Mouse (Mus musculus): ENCODE data around the gene Try10. TPM values are rescaled to one million over a fixed set of nuclear protein-coding genes. Genes with fewer than 3 reads are reported as not detected.
"Not testable (repeated sequence)": the region's sequence is repeated elsewhere in the genome, so short reads cannot be mapped to it uniquely, and the experiment has no call there.

Try10 gene
- 1.2 TPM in 1 of 2 replicates, not detected in the other for polyA plus RNA-seq (2015; fragmentation: Nextera tagmentation; extraction: Ambion mirVana)

- no peak within 1 kb of the TSS for H3K4me3 ChIP-seq
- no peaks in the 10 kb centered on the region for H3K4me1 ChIP-seq
- H3K9ac ChIP-seq: no peak within 1 kb of the TSS
- H3K36me3 ChIP-seq: no peaks in the 10 kb centered on the region
- WGBS: 62% methylated on average over 2 of the region's 2 CpGs
- H3K27ac ChIP-seq: no peak within 1 kb of the TSS
- H3K27me3 ChIP-seq: no peaks in the 10 kb centered on the region
- H3K4me2 ChIP-seq: no peak within 1 kb of the TSS
- H3K9me3 ChIP-seq: no peaks in the 10 kb centered on the region
- ATAC-seq (ENCODE audit: borderline replicate concordance, extremely low read depth, low FRiP score, low TSS enrichment): no peak
These were observed at the start of gene Try10 for GRCm38 (mm10) chr6:41353932-41354331. Gene Try10 (plus strand): TSS chr6:41354105.

- not testable (repeated sequence) for H3K4me1 ChIP-seq; H3K4me3 ChIP-seq; ATAC-seq (ENCODE audit: borderline replicate concordance, extremely low read depth, low FRiP score, low TSS enrichment); H3K9me3 ChIP-seq; H3K9ac ChIP-seq; H3K36me3 ChIP-seq; H3K27me3 ChIP-seq; H3K4me2 ChIP-seq; H3K27ac ChIP-seq
- WGBS: 68% methylated on average over 3 of the region's 3 CpGs
These were observed 37.2 kb upstream of the Try10 start, which contains the start of gene Try5 for GRCm38 (mm10) chr6:41316741-41317140. Gene Try5 (minus strand): TSS chr6:41316841.

- H3K4me1 ChIP-seq; H3K9ac ChIP-seq; H3K36me3 ChIP-seq; H3K4me2 ChIP-seq; H3K9me3 ChIP-seq; ATAC-seq (ENCODE audit: borderline replicate concordance, extremely low read depth, low FRiP score, low TSS enrichment); H3K4me3 ChIP-seq; H3K27ac ChIP-seq; H3K27me3 ChIP-seq: not testable (repeated sequence)
- WGBS: 94% methylated on average over 2 of the region's 2 CpGs
These were observed 19.9 kb downstream of the Try10 start for GRCm38 (mm10) chr6:41373772-41374171.

GRCm38 (mm10) chr6:41377578-41377977, 23.7 kb downstream of the Try10 start, which contains the start of gene Prss3:
Gene Prss3 (minus strand): TSS chr6:41377678.
- not testable (repeated sequence) for H3K36me3 ChIP-seq, H3K4me2 ChIP-seq

GRCm38 (mm10) chr6:41386781-41387180, 32.9 kb downstream of the Try10 start:
- WGBS: 63% methylated on average over 2 of the region's 2 CpGs
- no peak overlapping the region for H3K9ac ChIP-seq
- H3K36me3 ChIP-seq: no peaks in the 10 kb centered on the region
- H3K27ac ChIP-seq: no peak overlapping the region
- ATAC-seq (ENCODE audit: borderline replicate concordance, extremely low read depth, low FRiP score, low TSS enrichment): no peak
- H3K4me2 ChIP-seq: no peak overlapping the region
- no peaks in the 10 kb centered on the region for H3K4me1 ChIP-seq
- H3K4me3 ChIP-seq: no peak overlapping the region
- H3K9me3 ChIP-seq: no peaks in the 10 kb centered on the region
- no peaks in the 10 kb centered on the region for H3K27me3 ChIP-seq

More at GRCm38 (mm10) chr6:41377578-41377977, 23.7 kb downstream of the Try10 start, which contains the start of gene Prss3:
- not testable (repeated sequence) for H3K27me3 ChIP-seq; H3K4me3 ChIP-seq; H3K27ac ChIP-seq; H3K4me1 ChIP-seq; H3K9me3 ChIP-seq; ATAC-seq (ENCODE audit: borderline replicate concordance, extremely low read depth, low FRiP score, low TSS enrichment); H3K9ac ChIP-seq

- H3K4me3 ChIP-seq; H3K27me3 ChIP-seq; H3K9ac ChIP-seq; H3K27ac ChIP-seq; H3K4me1 ChIP-seq; H3K4me2 ChIP-seq; H3K9me3 ChIP-seq; H3K36me3 ChIP-seq; ATAC-seq (ENCODE audit: borderline replicate concordance, extremely low read depth, low FRiP score, low TSS enrichment): not testable (repeated sequence)
- WGBS: 50% methylated on average over 1 of the region's 1 CpGs
These were observed 37.7 kb downstream of the Try10 start for GRCm38 (mm10) chr6:41391640-41392039.

GRCm38 (mm10) chr6:41392056-41392455, 38.2 kb downstream of the Try10 start, which contains the start of gene Gm5771:
Gene Gm5771 (plus strand): TSS chr6:41392356.
- H3K4me1 ChIP-seq; H3K36me3 ChIP-seq; H3K27me3 ChIP-seq; ATAC-seq (ENCODE audit: borderline replicate concordance, extremely low read depth, low FRiP score, low TSS enrichment); H3K9me3 ChIP-seq; H3K4me2 ChIP-seq; H3K9ac ChIP-seq; H3K4me3 ChIP-seq; H3K27ac ChIP-seq: not testable (repeated sequence)

Other genes with a start within 250 kb of the Try10 start
- 0.23 TPM in 1 of 2 replicates, not detected in the other for gene Try4, start 51.8 kb upstream of the Try10 start, polyA plus RNA-seq (2015; fragmentation: Nextera tagmentation; extraction: Ambion mirVana)
- gene Try5, start 37.3 kb upstream of the Try10 start, polyA plus RNA-seq (2015; fragmentation: Nextera tagmentation; extraction: Ambion mirVana): 0.33 TPM in 1 of 2 replicates, not detected in the other
- gene Prss3, start 23.6 kb downstream of the Try10 start, polyA plus RNA-seq (2015; fragmentation: Nextera tagmentation; extraction: Ambion mirVana): 0.76 TPM in 1 of 2 replicates, not detected in the other
- 0.50 TPM in 1 of 2 replicates, not detected in the other for gene Gm5771, start 38.3 kb downstream of the Try10 start, polyA plus RNA-seq (2015; fragmentation: Nextera tagmentation; extraction: Ambion mirVana)
- 0.29 TPM in 1 of 2 replicates, not detected in the other for gene Gm10334, start 92.0 kb downstream of the Try10 start, polyA plus RNA-seq (2015; fragmentation: Nextera tagmentation; extraction: Ambion mirVana)
- gene Prss1, start 104.8 kb downstream of the Try10 start, polyA plus RNA-seq (2015; fragmentation: Nextera tagmentation; extraction: Ambion mirVana): 2.0 TPM in 1 of 2 replicates, not detected in the other
- gene Prss2, start 167.7 kb downstream of the Try10 start, polyA plus RNA-seq (2015; fragmentation: Nextera tagmentation; extraction: Ambion mirVana): 0.54 TPM in 1 of 2 replicates, not detected in the other

Data from lung, embryonic 15.5 days (tissue).